Mouse (Mus musculus) brain, embryonic 14.5 days (tissue): ENCODE measurements around the gene Usp7. TPM values are rescaled to one million over a fixed set of nuclear protein-coding genes. Genes with fewer than 3 reads are reported as not detected.
A peak's percentile ranks its signal among the peaks of the same experiment; 100 is the strongest.
"Not testable (repeated sequence)": the region's sequence is repeated elsewhere in the genome, so short reads cannot be mapped to it uniquely, and the experiment has no call there.

Experiments
- DNase-seq: peaks from one replicate; pipeline ENCODE4 v3.0.0-alpha.2; 2011; ENCODE audit warnings: low read depth
- CTCF ChIP-seq: fragments of 200-500 bp; IDR thresholded peaks from 2 replicates; pipeline ENCODE4 v1.5.1; 2012; ENCODE audit warnings: inconsistent platforms, mild to moderate bottlenecking, moderate library complexity, borderline replicate concordance; ENCODE audit not compliant: insufficient read depth, insufficient read length; ENCODE audit errors: extremely low read depth
- POLR2A ChIP-seq: fragments of 200-500 bp; IDR thresholded peaks from 2 replicates; pipeline ENCODE4 v1.6.1; 2012; ENCODE audit warnings: mild to moderate bottlenecking, inconsistent platforms, borderline replicate concordance; ENCODE audit not compliant: poor library complexity, insufficient read depth, insufficient read length, severe bottlenecking; ENCODE audit errors: extremely low read depth
- polyA plus RNA-seq: library from polyadenylated mRNA; depleted of rRNA; stranded (reverse); fragments of >200 nt; gene quantifications from 2 replicates; pipeline ENCODE4 v1.2.3, GENCODE M21; 2012

The Usp7 gene
- polyA plus RNA-seq, 1 experiment = 127 TPM

GRCm38 (mm10) chr16:8780187-8780586 is 11.9 kb downstream of the Usp7 start:
- DNase-seq = no peak
- TF ChIP-seq CTCF = no peak
- no peak for TF ChIP-seq POLR2A

- peak; percentile 35 for DNase-seq
- TF ChIP-seq CTCF = no peak
- no peak for TF ChIP-seq POLR2A
Measured at GRCm38 (mm10) chr16:8778697-8779096, 13.4 kb downstream of the Usp7 start.

- DNase-seq = no peak
- TF ChIP-seq POLR2A (no peak), CTCF (no peak)
Measured at GRCm38 (mm10) chr16:8777202-8777601, 14.9 kb downstream of the Usp7 start.

- no peak for DNase-seq
- TF ChIP-seq POLR2A (no peak), CTCF (no peak)
Measured at GRCm38 (mm10) chr16:8776634-8777033, 15.5 kb downstream of the Usp7 start.

- DNase-seq = no peak
- no peak for TF ChIP-seq POLR2A
- TF ChIP-seq CTCF = no peak; the same call in 1 of the 2 replicates
Measured at GRCm38 (mm10) chr16:8771086-8771485, 21.0 kb downstream of the Usp7 start.

- DNase-seq = not testable (repeated sequence)
Measured at GRCm38 (mm10) chr16:8770342-8770741, 21.8 kb downstream of the Usp7 start.

GRCm38 (mm10) chr16:8769466-8769865 is 22.6 kb downstream of the Usp7 start:
- TF ChIP-seq CTCF (no peak), POLR2A (no peak)
- no peak for DNase-seq

- DNase-seq = peak; percentile 74
- TF ChIP-seq POLR2A (no peak), CTCF (peak; percentile 89)
Measured at GRCm38 (mm10) chr16:8769065-8769464, 23.0 kb downstream of the Usp7 start.

GRCm38 (mm10) chr16:8768588-8768987 is 23.5 kb downstream of the Usp7 start:
- TF ChIP-seq CTCF = no peak
- no peak for TF ChIP-seq POLR2A
- no peak for DNase-seq

- no peak for TF ChIP-seq CTCF
- no peak for TF ChIP-seq POLR2A
- DNase-seq = no peak
Measured at GRCm38 (mm10) chr16:8768071-8768470, 24.0 kb downstream of the Usp7 start.

GRCm38 (mm10) chr16:8767133-8768052 is 24.7 kb downstream of the Usp7 start:
- DNase-seq = no peak
- no peak for TF ChIP-seq CTCF

- DNase-seq = no peak
- no peak for TF ChIP-seq CTCF
- no peak for TF ChIP-seq POLR2A
Measured at GRCm38 (mm10) chr16:8766196-8766595, 25.9 kb downstream of the Usp7 start.

GRCm38 (mm10) chr16:8764124-8764907 is 27.8 kb downstream of the Usp7 start:
- peak; percentile 38 for DNase-seq
- TF ChIP-seq CTCF (no peak), POLR2A (no peak)
